Mouse (Mus musculus): ENCODE measurements around the gene AW011738. TPM values are rescaled to one million over a fixed set of nuclear protein-coding genes. Genes with fewer than 3 reads are reported as not detected.

AW011738 gene
- polyA plus RNA-seq, 1 experiment from 2014 or later = 3.0 TPM

DNA sequence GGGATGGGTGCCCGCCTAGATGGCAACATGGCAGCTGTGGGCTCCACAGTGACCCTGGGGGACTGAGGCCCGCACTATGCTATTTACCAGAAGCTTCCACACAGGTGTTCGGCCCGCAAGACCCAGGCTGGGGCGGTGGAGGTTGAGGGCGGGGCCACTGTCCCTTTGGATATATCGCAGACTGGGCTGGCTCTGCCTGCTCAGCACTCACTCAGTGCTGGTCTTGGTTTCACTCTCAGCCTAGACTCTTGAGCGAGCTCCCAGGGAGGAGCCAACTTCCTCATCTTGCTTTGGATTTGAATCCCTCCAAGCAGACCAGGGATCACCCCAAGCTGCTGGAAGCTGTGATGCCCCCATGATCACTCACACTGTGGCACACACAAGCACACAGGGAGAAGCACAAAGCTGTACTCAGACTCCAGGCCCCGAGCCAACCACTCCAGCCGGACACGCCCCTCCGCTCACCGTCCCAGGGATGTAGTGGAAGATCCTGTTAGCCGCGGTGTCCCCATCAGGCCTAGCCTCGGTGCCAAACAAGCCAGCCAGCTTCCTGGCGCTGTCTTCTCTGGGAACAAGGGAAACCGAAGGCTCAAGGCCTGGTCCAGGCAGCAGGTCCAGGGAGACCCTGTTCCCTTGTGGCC, 24.8 kb downstream of the AW011738 start:
- WGBS = 37% methylated on average over 18 of the region's 18 CpGs
- H3K4me3 ChIP-seq (replicated peaks) = peak overlapping the region; percentile 10; the same call in 1 of the 2 replicates
- H3K9ac ChIP-seq = no peak overlapping the region

DNA sequence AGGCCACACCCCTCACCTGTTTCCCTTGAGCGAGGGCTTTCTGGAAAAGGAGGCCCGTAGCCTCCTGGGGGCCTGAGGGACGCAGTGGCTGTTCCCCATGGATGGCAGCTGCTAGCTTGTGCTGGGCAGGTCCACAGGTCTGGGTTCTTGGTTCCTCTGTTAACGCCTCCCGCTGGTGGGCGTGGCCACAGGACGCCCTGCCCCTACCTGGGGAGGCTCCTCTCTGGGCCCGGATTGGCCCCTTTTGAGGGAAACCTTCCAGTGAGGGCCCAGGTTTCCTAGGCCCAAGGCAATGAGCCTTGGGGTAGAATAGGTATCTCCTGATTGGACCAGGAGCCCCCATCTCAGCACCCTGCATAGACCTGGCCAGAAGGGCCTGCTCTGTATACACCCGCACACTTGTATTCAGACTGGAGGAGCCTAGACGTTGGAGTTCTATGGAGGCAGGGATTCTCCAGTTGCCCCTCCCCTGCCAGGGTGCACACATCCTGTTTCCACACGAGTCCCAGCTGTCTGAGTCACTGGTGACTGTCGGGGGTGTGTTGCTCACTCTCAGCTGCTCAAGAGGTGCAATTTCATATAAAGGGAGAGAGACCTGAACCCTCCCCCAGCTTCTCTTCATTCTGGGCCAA, 25.4 kb downstream of the AW011738 start:
- H3K4me1 ChIP-seq = peaks cover 14% of the 10 kb centered on the region
- H3K9ac ChIP-seq = no peak overlapping the region
- H3K9me3 ChIP-seq = no peaks in the 10 kb centered on the region
- H3K4me3 ChIP-seq (replicated peaks) = peak overlapping the region; percentile 10; the same call in 1 of the 2 replicates
- H3K27me3 ChIP-seq (replicated peaks) = no peaks in the 10 kb centered on the region
- peak; percentile 61; the same call in 1 of the 2 replicates for ATAC-seq (ENCODE audit: insufficient read depth, low FRiP score, low read depth)
- 20% methylated on average over 12 of the region's 12 CpGs for WGBS
- H3K4me2 ChIP-seq = peak overlapping the region; percentile 40
- H3K27ac ChIP-seq = peak overlapping the region; percentile 45
- H3K36me3 ChIP-seq = peaks cover 14% of the 10 kb centered on the region; the same call in 1 of the 2 replicates

More for the DNA sequence above, 24.8 kb downstream of the AW011738 start:
- H3K27me3 ChIP-seq (replicated peaks) = no peaks in the 10 kb centered on the region
- peaks cover 13% of the 10 kb centered on the region for H3K4me1 ChIP-seq
- H3K9me3 ChIP-seq = no peaks in the 10 kb centered on the region
- H3K27ac ChIP-seq = peak overlapping the region; percentile 45
- H3K4me2 ChIP-seq = peak overlapping the region; percentile 40
- H3K36me3 ChIP-seq = peaks cover 14% of the 10 kb centered on the region; the same call in 1 of the 2 replicates
- ATAC-seq (ENCODE audit: insufficient read depth, low FRiP score, low read depth) = peak; percentile 19; the same call in 1 of the 2 replicates

DNA sequence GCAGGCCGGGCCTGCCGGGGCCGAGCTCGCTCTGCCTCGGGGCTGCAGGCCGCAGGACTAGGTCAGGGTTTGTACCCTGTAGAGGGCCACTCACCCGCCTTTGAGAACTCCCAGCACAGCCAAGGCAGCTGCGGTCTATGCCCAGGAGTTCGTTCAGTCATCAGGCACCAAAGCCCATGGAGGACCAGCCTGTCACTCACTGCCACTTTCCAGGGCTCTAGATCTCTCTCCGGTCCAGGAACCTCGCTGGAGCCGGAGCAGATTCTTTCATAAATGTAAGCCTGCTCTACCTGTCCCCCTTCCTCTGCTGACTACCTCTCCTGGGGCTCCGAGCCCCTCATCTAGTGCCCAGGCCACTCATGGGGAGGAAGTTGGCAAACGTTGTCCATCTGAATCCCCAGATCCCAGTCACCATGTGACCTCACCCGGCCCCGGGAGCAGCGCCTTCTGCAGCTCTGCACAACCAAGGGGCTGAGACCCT, 31.0 kb downstream of the AW011738 start:
- H3K27me3 ChIP-seq (replicated peaks) = no peaks in the 10 kb centered on the region
- H3K9ac ChIP-seq = peak overlapping the region; percentile 48
- H3K4me2 ChIP-seq = peak overlapping the region; percentile 95
- WGBS = 7% methylated on average over 17 of the region's 17 CpGs
- H3K36me3 ChIP-seq = peaks cover 26% of the 10 kb centered on the region
- peak overlapping the region; percentile 40; the same call in 1 of the 2 replicates for H3K27ac ChIP-seq
- H3K4me1 ChIP-seq = peaks cover 16% of the 10 kb centered on the region
- peak overlapping the region; percentile 79 for H3K4me3 ChIP-seq (replicated peaks)
- no peak for ATAC-seq (ENCODE audit: insufficient read depth, low FRiP score, low read depth)
- no peaks in the 10 kb centered on the region for H3K9me3 ChIP-seq

DNA sequence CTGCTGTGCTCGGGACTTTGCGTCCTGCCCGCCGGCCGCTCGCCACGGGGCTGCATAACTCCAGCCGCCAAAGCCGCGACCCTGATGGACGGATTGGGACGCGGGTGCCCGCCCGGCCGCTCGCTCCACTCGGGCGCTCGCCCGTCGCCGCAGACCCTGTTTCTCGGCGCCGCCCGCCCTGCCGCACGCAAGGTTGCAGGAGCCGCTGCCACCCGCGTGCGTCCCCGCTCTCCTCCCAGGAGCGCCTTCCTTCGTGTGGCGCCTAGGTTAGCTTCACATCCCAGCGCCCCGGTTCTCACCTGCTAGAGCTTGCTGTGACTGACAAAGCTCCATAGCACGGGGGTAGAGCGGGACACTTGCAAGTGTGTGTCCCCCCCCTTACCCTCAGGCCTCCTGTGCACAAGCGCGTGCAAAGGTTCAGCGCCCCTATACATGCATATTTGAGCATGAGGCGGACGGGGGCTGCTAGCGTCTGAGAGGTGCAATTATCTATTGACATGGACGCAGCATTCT, 31.7 kb downstream of the AW011738 start, which contains the start of gene Plekhn1:
TSS of gene Plekhn1 (minus strand) at position 157 of the 513 bp plus-strand sequence.
- Histone ChIP-seq H3K36me3 (peaks cover 27% of the 10 kb centered on the region), H3K4me3 (replicated peaks) (peak within 1 kb of the TSS; percentile 79), H3K9ac (peak within 1 kb of the TSS; percentile 48), H3K4me1 (peaks cover 16% of the 10 kb centered on the region), H3K4me2 (peak within 1 kb of the TSS; percentile 95), H3K27ac (peak within 1 kb of the TSS; percentile 93), H3K9me3 (no peaks in the 10 kb centered on the region), H3K27me3 (replicated peaks) (no peaks in the 10 kb centered on the region)
- ATAC-seq (ENCODE audit: insufficient read depth, low FRiP score, low read depth) = peak; percentile 19; the same call in 1 of the 2 replicates
- under 1% methylated on average over 41 of the region's 48 CpGs for WGBS

DNA sequence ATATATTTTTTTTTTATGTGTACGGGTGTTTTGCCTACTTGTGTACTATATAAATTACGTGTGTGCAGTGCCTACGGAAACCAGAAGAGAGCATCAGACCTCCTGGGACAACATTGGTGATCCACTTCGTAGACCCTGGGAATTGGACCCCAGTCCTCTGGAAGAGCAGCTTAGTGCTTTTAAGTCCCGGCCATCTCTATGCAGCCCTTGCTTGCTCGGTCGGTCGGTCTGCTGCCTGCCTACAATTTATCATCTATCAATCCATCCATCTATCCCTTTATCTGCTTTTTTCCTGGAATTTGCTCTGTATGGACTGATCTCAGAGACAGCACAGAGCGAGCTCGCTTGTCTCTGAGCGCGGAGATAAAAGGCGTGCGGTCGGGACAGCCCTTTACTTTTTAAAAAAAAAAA, 32.3 kb downstream of the AW011738 start:
- 0 out of 2 replicates have a peak overlapping the region, but pooled peaks have one; percentile 32 for H3K9ac ChIP-seq
- peak; percentile 15; the same call in 1 of the 2 replicates for ATAC-seq (ENCODE audit: insufficient read depth, low FRiP score, low read depth)
- no peaks in the 10 kb centered on the region for H3K27me3 ChIP-seq (replicated peaks)
- peaks cover 16% of the 10 kb centered on the region for H3K4me1 ChIP-seq
- H3K4me3 ChIP-seq (replicated peaks) = peak overlapping the region; percentile 79
- peak overlapping the region; percentile 93 for H3K27ac ChIP-seq
- under 1% methylated on average over 15 of the region's 15 CpGs for WGBS
- H3K36me3 ChIP-seq = peaks cover 33% of the 10 kb centered on the region
- no peaks in the 10 kb centered on the region for H3K9me3 ChIP-seq
- peak overlapping the region; percentile 95 for H3K4me2 ChIP-seq

DNA sequence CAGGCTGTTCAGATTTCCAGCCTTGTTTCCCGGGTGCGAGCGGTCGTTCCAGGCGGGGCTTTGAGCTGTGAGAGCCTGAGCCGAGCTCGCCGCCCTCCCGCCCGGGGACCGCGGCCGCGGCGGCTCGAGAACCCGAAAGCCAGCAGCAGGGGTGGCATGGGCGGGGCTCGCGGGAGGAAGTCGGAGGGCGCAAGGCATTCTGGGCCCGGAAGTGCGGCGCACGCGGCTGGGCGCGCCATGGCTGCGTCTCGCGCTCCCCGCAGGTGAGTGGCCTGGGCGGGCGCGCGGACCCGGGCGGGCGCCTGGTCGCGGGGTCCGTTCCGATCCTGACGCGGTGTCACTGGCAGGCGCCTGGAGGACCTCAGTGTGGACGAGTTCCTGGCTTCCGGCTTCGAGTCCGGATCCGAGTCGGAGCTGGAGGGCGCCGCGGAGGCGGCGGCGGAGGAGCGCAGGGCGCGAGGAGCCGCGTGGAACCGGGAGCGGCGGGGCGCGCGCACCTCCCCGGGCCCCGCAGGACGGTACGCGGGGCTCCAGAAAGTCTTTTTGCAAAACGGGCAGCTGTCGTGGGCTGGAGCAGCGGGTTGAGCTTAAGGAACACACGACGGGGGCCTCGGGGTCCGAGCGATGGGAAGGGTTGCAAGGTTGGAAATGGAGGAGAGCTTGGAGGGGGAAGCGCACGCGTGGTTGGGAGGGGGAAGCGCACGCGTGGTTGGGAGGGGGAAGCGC, 32.9 kb downstream of the AW011738 start, which contains the start of gene Noc2l:
TSS of gene Noc2l (plus strand) at position 203 of the 726 bp plus-strand sequence.
- WGBS = under 1% methylated on average over 90 of the region's 90 CpGs
- H3K4me2 ChIP-seq = peak within 1 kb of the TSS; percentile 95
- H3K9me3 ChIP-seq = no peaks in the 10 kb centered on the region
- peak within 1 kb of the TSS; percentile 93 for H3K27ac ChIP-seq
- H3K4me1 ChIP-seq = peaks cover 16% of the 10 kb centered on the region
- H3K27me3 ChIP-seq (replicated peaks) = no peaks in the 10 kb centered on the region
- peak within 1 kb of the TSS; percentile 44 for H3K9ac ChIP-seq
- peak; percentile 92 for ATAC-seq (ENCODE audit: insufficient read depth, low FRiP score, low read depth)
- H3K4me3 ChIP-seq (replicated peaks) = peak within 1 kb of the TSS; percentile 79
- H3K36me3 ChIP-seq = peaks cover 33% of the 10 kb centered on the region

DNA sequence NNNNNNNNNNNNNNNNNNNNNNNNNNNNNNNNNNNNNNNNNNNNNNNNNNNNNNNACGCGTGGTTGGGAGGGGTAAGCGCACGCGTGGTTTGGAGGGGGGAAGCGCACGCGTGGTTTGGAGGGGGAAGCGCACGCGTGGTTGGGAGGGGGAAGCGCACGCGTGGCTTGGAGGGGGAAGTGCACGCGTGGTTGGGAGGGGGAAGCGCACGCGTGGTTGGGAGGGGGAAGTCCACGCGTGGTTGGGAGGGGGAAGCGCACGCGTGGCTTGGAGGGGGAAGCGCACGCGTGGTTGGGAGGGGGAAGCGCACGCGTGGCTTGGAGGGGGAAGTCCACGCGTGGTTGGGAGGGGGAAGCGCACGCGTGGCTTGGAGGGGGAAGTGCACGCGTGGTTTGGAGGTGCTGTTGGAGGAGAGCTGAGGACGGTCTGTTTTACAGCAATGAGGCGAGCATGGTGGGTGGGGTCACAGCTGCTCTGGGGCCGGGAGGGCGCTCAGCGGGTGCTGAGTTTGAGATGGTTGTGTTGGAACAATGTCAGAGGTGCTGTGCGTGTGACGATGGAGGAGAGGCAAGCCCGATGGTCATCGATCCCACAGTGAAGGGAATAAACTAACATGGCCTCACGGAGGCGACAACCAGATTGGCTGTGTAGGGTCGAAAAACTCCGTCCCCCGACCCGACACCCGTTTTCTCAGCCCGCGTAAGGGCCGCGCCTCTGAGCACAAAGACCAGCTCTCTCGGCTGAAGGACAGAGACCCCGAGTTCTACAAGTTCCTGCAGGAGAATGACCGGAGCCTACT, 33.7 kb downstream of the AW011738 start:
- no peaks in the 10 kb centered on the region for H3K27me3 ChIP-seq (replicated peaks)
- H3K36me3 ChIP-seq = peaks cover 40% of the 10 kb centered on the region
- 22% methylated on average over 58 of the region's 60 CpGs for WGBS
- no peak overlapping the region for H3K9ac ChIP-seq
- no peak for ATAC-seq (ENCODE audit: insufficient read depth, low FRiP score, low read depth)
- H3K27ac ChIP-seq = peak overlapping the region; percentile 35; the same call in 1 of the 2 replicates
- H3K4me3 ChIP-seq (replicated peaks) = peak overlapping the region; percentile 79
- H3K9me3 ChIP-seq = no peaks in the 10 kb centered on the region
- H3K4me2 ChIP-seq = peak overlapping the region; percentile 95
- peaks cover 16% of the 10 kb centered on the region for H3K4me1 ChIP-seq

DNA sequence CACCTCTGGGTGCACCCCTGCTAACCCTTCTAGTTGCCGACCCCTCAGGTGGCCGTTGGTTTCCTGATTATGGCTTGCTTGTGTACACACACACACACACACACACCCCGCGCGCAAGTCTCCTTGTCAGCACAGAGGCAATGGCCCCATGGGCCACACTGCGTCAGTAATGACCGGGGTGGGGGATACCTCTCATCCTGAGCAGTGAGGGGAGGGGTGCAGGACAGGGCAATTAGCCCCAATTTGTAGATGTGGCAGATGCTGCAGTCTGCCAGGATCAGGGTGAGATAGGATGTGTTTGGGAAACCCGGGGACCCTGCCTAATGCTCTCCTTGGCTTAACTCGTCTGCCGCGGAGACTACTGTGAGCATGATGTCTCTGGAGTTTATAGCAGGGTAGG, 46.5 kb downstream of the AW011738 start:
- Histone ChIP-seq H3K9me3 (no peaks in the 10 kb centered on the region), H3K4me2 (no peak overlapping the region), H3K4me1 (peaks cover 4% of the 10 kb centered on the region; the same call in 1 of the 2 replicates), H3K27ac (no peak overlapping the region), H3K9ac (no peak overlapping the region), H3K36me3 (peaks cover 40% of the 10 kb centered on the region), H3K27me3 (replicated peaks) (peaks cover 4% of the 10 kb centered on the region), H3K4me3 (replicated peaks) (no peak overlapping the region)
- no peak for ATAC-seq (ENCODE audit: insufficient read depth, low FRiP score, low read depth)
- WGBS = 59% methylated on average over 11 of the region's 11 CpGs

DNA sequence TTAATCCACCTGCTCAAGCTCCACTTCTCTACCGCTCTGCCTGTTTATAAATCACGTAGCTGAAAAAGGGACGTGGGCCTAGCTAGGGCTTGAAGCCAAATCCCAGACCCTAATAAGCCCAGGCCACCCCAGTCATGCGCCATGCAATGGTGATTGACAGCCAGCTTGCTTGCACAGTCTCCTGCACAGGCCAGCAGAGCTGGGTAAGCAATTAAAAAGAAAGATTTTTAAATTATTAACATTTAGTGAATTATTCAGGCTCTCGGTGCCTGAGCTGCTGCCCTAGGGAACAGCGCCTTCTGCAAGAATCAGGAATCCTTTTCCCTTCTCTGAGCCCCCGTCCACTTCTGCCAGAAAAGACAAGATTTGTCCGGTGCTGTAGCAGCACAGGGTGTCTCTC, 48.0 kb downstream of the AW011738 start:
- ATAC-seq (ENCODE audit: insufficient read depth, low FRiP score, low read depth) = no peak

DNA sequence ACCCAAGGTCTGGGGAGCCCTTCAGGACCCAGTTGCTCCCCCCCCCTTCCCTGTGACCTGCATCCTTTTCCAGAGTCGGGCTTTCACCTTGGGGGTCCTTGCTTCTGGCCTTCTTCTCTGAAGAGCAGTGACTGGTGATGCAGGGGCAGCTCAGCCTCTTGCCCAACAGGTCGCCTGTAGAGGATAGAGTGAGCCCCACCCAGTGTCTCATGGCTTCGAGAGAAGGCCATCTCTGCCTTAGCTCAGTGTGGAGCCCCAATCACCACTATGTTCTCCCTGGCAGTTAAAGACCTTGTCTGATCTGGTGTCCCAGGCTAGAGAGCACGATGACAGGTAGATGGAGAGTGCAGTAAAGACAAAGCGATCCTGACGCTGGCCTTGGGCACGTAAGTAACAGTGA, 49.0 kb downstream of the AW011738 start:
- H3K4me2 ChIP-seq = no peak overlapping the region
- peaks cover 6% of the 10 kb centered on the region; the same call in 1 of the 2 replicates for H3K4me1 ChIP-seq
- no peaks in the 10 kb centered on the region for H3K9me3 ChIP-seq
- no peak overlapping the region for H3K4me3 ChIP-seq (replicated peaks)
- peaks cover 16% of the 10 kb centered on the region for H3K27me3 ChIP-seq (replicated peaks)
- peaks cover 17% of the 10 kb centered on the region for H3K36me3 ChIP-seq
- H3K27ac ChIP-seq = no peak overlapping the region
- no peak for ATAC-seq (ENCODE audit: insufficient read depth, low FRiP score, low read depth)
- no peak overlapping the region for H3K9ac ChIP-seq
- 28% methylated on average over 7 of the region's 7 CpGs for WGBS

More for the DNA sequence above, 48.0 kb downstream of the AW011738 start:
- no peak overlapping the region for H3K4me3 ChIP-seq (replicated peaks)
- no peak overlapping the region for H3K4me2 ChIP-seq
- WGBS = 56% methylated on average over 8 of the region's 8 CpGs
- no peak overlapping the region for H3K27ac ChIP-seq
- peaks cover 6% of the 10 kb centered on the region; the same call in 1 of the 2 replicates for H3K4me1 ChIP-seq
- H3K36me3 ChIP-seq = peaks cover 27% of the 10 kb centered on the region
- no peaks in the 10 kb centered on the region for H3K9me3 ChIP-seq
- H3K9ac ChIP-seq = no peak overlapping the region
- peaks cover 16% of the 10 kb centered on the region for H3K27me3 ChIP-seq (replicated peaks)
